Mouse (Mus musculus): ENCODE results near the gene D930020B18Rik. TPM values are rescaled to one million over a fixed set of nuclear protein-coding genes. Genes with fewer than 3 reads are reported as not detected.

The D930020B18Rik gene
- polyA plus RNA-seq, 1 experiment: 0.22 TPM

DNA sequence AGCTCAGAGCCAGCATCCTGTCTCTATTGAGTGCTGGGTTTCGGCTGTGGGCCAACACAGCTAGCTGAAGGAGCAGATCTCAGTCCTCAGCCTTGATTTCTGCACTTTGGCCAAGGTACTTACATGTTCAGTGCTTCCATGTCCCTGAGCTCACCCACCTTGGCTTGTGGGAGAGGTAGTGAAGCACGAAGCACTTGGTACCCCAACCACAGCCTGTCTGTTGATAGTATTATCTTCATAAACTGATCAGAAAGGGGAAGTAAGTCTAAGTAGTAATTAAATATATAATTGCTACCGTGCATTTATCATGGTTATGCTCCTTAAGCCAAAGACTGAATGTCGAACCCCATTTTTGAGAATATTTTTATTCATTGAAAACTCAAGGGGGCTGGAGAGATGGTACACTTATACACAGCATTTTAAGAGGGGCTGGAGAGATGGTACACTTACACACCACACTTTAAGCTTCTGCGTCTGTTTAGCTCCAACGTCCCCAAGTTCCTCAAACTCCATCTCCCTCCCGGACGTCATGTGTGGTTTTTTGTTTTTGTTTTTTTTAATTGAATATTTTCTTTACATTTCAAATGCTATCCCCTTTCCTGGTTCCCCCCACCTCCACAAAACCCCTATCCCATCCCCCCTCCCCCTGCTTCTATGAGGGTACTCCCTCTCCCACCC lies 89.8 kb downstream of the D930020B18Rik start:
- Histone ChIP-seq H3K36me3 (ENCODE audit: control insufficient read depth, insufficient read depth, low read length) (no peaks in the 10 kb centered on the region), H3K27me3 (ENCODE audit: control insufficient read depth, insufficient read depth, low read length) (no peaks in the 10 kb centered on the region), H3K4me1 (replicated peaks; ENCODE audit: control insufficient read depth, insufficient read depth, low read length) (peaks cover 5% of the 10 kb centered on the region), H3K4me3 (ENCODE audit: control insufficient read depth, insufficient read depth, low read length) (no peak overlapping the region), H3K27ac (ENCODE audit: control insufficient read depth, insufficient read depth, low read length) (no peak overlapping the region)
- DNase-seq: no peak
- TF ChIP-seq POLR2A (IDR thresholded peaks at IDR 0.05; ENCODE audit: control insufficient read depth, extremely low read depth, insufficient read depth, low read length, poor library complexity): no peak
- TF ChIP-seq CTCF (IDR thresholded peaks at IDR 0.05; ENCODE audit: borderline replicate concordance, control insufficient read depth, extremely low read depth, insufficient read depth, low read length, poor library complexity): no peak
- WGBS: 37% methylated on average over 8 of the region's 8 CpGs

DNA sequence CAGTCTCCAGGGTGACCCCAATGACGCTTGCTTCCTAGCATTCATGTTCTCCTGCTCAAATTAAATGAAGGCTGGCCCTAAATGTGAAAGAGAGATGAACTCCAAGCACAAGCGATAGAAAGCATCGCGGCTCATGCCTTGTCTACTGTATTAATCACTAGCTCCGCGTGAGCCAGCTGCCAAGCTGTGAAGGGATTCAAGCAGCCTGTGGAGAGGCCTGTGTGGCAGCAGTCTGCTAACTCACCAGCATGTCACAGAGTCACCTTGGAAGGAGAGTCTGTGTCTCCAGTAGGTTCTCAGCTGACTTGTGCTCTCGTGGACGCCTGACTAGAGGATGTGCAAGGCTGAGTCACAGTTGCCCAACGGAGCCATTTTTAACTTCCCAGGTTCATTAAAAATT lies 91.2 kb downstream of the D930020B18Rik start:
- WGBS: 98% methylated on average over 9 of the region's 9 CpGs

DNA sequence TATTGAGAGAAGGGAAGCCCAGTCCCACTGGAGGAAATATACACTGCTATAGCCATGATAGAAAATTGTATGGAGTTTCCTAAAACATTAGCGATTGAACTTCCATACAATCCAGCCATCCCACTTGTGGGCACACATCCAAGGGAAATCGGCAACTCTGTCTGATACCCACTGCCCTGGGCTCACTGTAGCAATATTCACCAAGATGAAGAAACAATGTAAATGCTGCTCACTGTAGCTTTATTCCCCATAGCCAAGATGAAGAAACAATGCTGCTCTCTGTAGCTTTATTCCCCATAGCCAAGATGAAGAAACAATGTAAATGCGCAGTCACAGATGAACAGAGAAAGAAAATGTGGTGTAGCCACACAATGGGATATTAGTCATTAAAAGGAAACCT lies 95.9 kb downstream of the D930020B18Rik start:
- Histone ChIP-seq H3K36me3 (ENCODE audit: control insufficient read depth, insufficient read depth, low read length) (no peaks in the 10 kb centered on the region), H3K4me1 (replicated peaks; ENCODE audit: control insufficient read depth, insufficient read depth, low read length) (peaks cover 2% of the 10 kb centered on the region; the same call in 1 of the 2 replicates), H3K27ac (ENCODE audit: control insufficient read depth, insufficient read depth, low read length) (no peak overlapping the region), H3K4me3 (ENCODE audit: control insufficient read depth, insufficient read depth, low read length) (no peak overlapping the region), H3K27me3 (ENCODE audit: control insufficient read depth, insufficient read depth, low read length) (no peaks in the 10 kb centered on the region)
- 96% methylated on average over 3 of the region's 3 CpGs for WGBS
- TF ChIP-seq CTCF (IDR thresholded peaks at IDR 0.05; ENCODE audit: borderline replicate concordance, control insufficient read depth, extremely low read depth, insufficient read depth, low read length, poor library complexity): no peak
- DNase-seq: no peak

More for the DNA sequence above, 91.2 kb downstream of the D930020B18Rik start:
- no peaks in the 10 kb centered on the region for H3K36me3 ChIP-seq (ENCODE audit: control insufficient read depth, insufficient read depth, low read length)
- no peak for TF ChIP-seq CTCF (IDR thresholded peaks at IDR 0.05; ENCODE audit: borderline replicate concordance, control insufficient read depth, extremely low read depth, insufficient read depth, low read length, poor library complexity)
- no peak for TF ChIP-seq POLR2A (IDR thresholded peaks at IDR 0.05; ENCODE audit: control insufficient read depth, extremely low read depth, insufficient read depth, low read length, poor library complexity)
- H3K27me3 ChIP-seq (ENCODE audit: control insufficient read depth, insufficient read depth, low read length): no peaks in the 10 kb centered on the region
- H3K4me1 ChIP-seq (replicated peaks; ENCODE audit: control insufficient read depth, insufficient read depth, low read length): peaks cover 3% of the 10 kb centered on the region
- no peak overlapping the region for H3K4me3 ChIP-seq (ENCODE audit: control insufficient read depth, insufficient read depth, low read length)
- no peak for DNase-seq
- no peak overlapping the region for H3K27ac ChIP-seq (ENCODE audit: control insufficient read depth, insufficient read depth, low read length)

DNA sequence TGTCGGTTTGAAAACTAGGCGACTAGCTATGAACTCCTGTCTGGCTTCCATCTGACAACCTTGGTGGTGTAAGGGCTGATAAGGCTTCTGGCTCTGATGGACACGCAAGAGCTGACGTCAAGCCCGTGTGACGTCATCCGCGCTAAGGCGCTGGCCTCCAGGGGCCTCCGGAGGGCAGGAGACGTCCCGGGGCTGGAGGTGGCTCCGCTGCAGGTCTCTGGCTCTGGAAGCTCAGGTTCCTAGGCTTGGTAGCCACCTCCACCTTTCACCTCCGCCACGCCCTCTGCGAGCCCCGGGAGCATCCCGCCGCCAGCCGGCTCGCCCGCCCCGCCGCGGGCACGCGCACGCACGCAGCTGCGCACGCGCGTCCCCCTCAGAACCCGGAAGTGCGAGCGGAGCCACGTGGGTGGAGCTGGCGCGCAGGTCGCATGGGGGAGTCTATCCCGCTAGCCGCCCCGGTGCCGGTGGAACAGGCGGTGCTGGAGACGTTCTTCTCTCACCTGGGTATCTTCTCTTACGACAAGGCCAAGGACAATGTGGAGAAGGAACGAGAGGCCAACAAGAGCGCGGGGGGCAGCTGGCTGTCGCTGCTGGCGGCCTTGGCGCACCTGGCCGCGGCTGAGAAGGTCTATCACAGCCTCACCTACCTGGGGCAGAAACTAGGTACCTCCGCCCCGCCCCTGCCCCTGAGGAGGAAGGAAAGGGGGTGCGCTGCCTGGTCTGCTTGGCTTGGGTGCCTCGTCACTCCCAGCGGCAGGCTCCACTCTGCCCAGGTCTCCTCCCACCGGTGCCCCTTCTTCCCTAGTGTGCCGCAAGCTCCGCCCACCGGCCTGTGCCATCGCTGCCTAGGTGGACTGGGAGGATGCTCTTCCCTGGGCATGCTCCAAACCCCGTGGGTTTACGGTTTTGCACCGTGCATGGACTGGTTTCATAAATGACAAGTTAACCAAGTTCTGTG lies 98.4 kb downstream of the D930020B18Rik start, which contains the start of gene BC048403:
Gene BC048403 (plus strand): TSS at position 390 of the 958 bp plus-strand sequence.
- Histone ChIP-seq H3K27ac (ENCODE audit: control insufficient read depth, insufficient read depth, low read length) (no peak within 1 kb of the TSS), H3K4me1 (replicated peaks; ENCODE audit: control insufficient read depth, insufficient read depth, low read length) (peaks cover 2% of the 10 kb centered on the region; the same call in 1 of the 2 replicates), H3K27me3 (ENCODE audit: control insufficient read depth, insufficient read depth, low read length) (no peaks in the 10 kb centered on the region), H3K4me3 (ENCODE audit: control insufficient read depth, insufficient read depth, low read length) (peak within 1 kb of the TSS; percentile 74), H3K36me3 (ENCODE audit: control insufficient read depth, insufficient read depth, low read length) (no peaks in the 10 kb centered on the region)
- TF ChIP-seq CTCF (IDR thresholded peaks at IDR 0.05; ENCODE audit: borderline replicate concordance, control insufficient read depth, extremely low read depth, insufficient read depth, low read length, poor library complexity) (no peak), POLR2A (IDR thresholded peaks at IDR 0.05; ENCODE audit: control insufficient read depth, extremely low read depth, insufficient read depth, low read length, poor library complexity) (peak; percentile 51)
- DNase-seq: peak; percentile 90
- under 1% methylated on average over 66 of the region's 68 CpGs for WGBS

DNA sequence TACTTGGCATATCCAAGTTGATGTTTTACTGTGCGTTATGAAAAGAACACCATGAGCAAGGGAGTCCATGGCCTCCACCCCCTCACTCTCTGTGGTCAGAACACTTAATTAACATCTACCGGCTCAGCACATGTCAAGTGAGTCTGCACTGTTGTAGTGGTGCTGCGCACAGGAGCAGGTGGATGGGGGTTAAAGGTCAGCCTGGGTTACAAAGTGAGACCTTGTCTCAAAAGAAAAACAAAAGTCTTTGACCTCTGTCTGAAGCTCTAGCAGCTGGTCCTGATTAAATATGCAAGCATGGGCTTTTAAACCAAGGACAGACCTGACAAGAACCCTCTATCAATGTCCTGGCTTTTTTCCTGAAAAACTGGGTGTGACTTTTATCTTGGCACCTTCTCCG lies 100.9 kb downstream of the D930020B18Rik start:
- Histone ChIP-seq H3K4me3 (ENCODE audit: control insufficient read depth, insufficient read depth, low read length) (no peak overlapping the region), H3K36me3 (ENCODE audit: control insufficient read depth, insufficient read depth, low read length) (no peaks in the 10 kb centered on the region), H3K27ac (ENCODE audit: control insufficient read depth, insufficient read depth, low read length) (no peak overlapping the region), H3K4me1 (replicated peaks; ENCODE audit: control insufficient read depth, insufficient read depth, low read length) (peaks cover 2% of the 10 kb centered on the region; the same call in 1 of the 2 replicates), H3K27me3 (ENCODE audit: control insufficient read depth, insufficient read depth, low read length) (no peaks in the 10 kb centered on the region)
- 89% methylated on average over 4 of the region's 4 CpGs for WGBS
- DNase-seq: no peak
- TF ChIP-seq POLR2A (IDR thresholded peaks at IDR 0.05; ENCODE audit: control insufficient read depth, extremely low read depth, insufficient read depth, low read length, poor library complexity) (no peak), CTCF (IDR thresholded peaks at IDR 0.05; ENCODE audit: borderline replicate concordance, control insufficient read depth, extremely low read depth, insufficient read depth, low read length, poor library complexity) (no peak)

Other genes starting within 250 kb of the D930020B18Rik start
- gene Rassf3, start 165.2 kb upstream of the D930020B18Rik start, polyA plus RNA-seq (2012; rRNA removed): 12.9 and 15.5 TPM in 2 replicates
- gene Tbk1, start 54.8 kb upstream of the D930020B18Rik start, polyA plus RNA-seq (2012; rRNA removed): 16.4 and 19.6 TPM in 2 replicates
- 80.9 and 88.8 TPM in 2 replicates for gene Xpot, start 15.3 kb upstream of the D930020B18Rik start, polyA plus RNA-seq (2012; rRNA removed)
- gene BC048403, start 98.3 kb downstream of the D930020B18Rik start, polyA plus RNA-seq (2012; rRNA removed): 4.4 and 5.3 TPM in 2 replicates

All from thymus, adult 2 months (tissue).